Mouse (Mus musculus) lung, embryonic 15.5 days (tissue): ENCODE measurements at regions not wholly inside any gene's neighbourhood (a gene's known extent, or its start where the extent isn't known, plus 50 kb on each side); places are given as distances from the start of the nearest gene placed in this dataset.
A peak's percentile ranks its signal among the peaks of the same experiment; 100 is the strongest.

Source experiments
- ATAC-seq: fragments of 200-750 bp; cut with Nextera tagmentation; 2 replicates; pipeline ENCODE4 v1.8.0; 2017; ENCODE audit warnings: moderate number of reproducible peaks, borderline replicate concordance; ENCODE audit not compliant: low FRiP score, low TSS enrichment; ENCODE audit errors: extremely low read depth
- H3K27ac ChIP-seq: fragments of 300-500 bp; sonication (generic); 2 replicates; pipeline ENCODE4 v1.5.1; 2015; ENCODE audit warnings: moderate library complexity, mild to moderate bottlenecking, inconsistent platforms
- H3K27me3 ChIP-seq: fragments of 300-500 bp; sonication (generic); 2 replicates; pipeline ENCODE4 v1.6.1; 2015; ENCODE audit warnings: inconsistent platforms
- H3K36me3 ChIP-seq: fragments of 300-500 bp; sonication (generic); 2 replicates; pipeline ENCODE4 v1.6.1; 2015; ENCODE audit warnings: inconsistent platforms
- H3K4me1 ChIP-seq: fragments of 300-500 bp; sonication (generic); 2 replicates; pipeline ENCODE4 v1.6.1; 2015; ENCODE audit warnings: inconsistent platforms
- H3K4me2 ChIP-seq: fragments of 300-500 bp; sonication (generic); 2 replicates; pipeline ENCODE4 v1.6.1; 2015; ENCODE audit warnings: inconsistent platforms, mild to moderate bottlenecking, moderate library complexity
- H3K4me3 ChIP-seq: fragments of 300-500 bp; sonication (generic); 2 replicates; pipeline ENCODE4 v1.5.1; 2015; ENCODE audit warnings: mild to moderate bottlenecking, inconsistent platforms
- H3K9ac ChIP-seq: fragments of 300-500 bp; sonication (generic); 2 replicates; pipeline ENCODE4 v1.6.1; 2015; ENCODE audit warnings: inconsistent platforms
- H3K9me3 ChIP-seq: fragments of 300-500 bp; sonication (generic); 2 replicates; pipeline ENCODE4 v1.6.1; 2016; ENCODE audit warnings: inconsistent platforms
- WGBS: fragments of 180-500 bp; shearing (Covaris S2); methylation state at CpG from one replicate; pipeline ENCODE4 v1.1.7; 2015; 5-methylcytosine and 5-hydroxymethylcytosine counted together

- Histone ChIP-seq H3K27ac (no peak overlapping the region), H3K4me3 (no peak overlapping the region), H3K9me3 (no peaks in the 10 kb centered on the region), H3K36me3 (no peaks in the 10 kb centered on the region), H3K4me2 (no peak overlapping the region), H3K4me1 (no peaks in the 10 kb centered on the region), H3K9ac (no peak overlapping the region), H3K27me3 (no peaks in the 10 kb centered on the region)
- ATAC-seq = no peak
- WGBS = 64% methylated on average over 3 of the region's 3 CpGs
Measured at GRCm38 (mm10) chr4:87698750-87699149, 334.4 kb downstream of the Mllt3 start.

GRCm38 (mm10) chr4:87696921-87697320 is 336.2 kb downstream of the Mllt3 start:
- H3K27ac ChIP-seq = no peak overlapping the region
- H3K36me3 ChIP-seq = no peaks in the 10 kb centered on the region
- 48% methylated on average over 4 of the region's 4 CpGs for WGBS
- no peak overlapping the region for H3K4me2 ChIP-seq
- no peaks in the 10 kb centered on the region for H3K27me3 ChIP-seq
- ATAC-seq = no peak
- no peak overlapping the region for H3K4me3 ChIP-seq
- no peaks in the 10 kb centered on the region for H3K9me3 ChIP-seq
- no peak overlapping the region for H3K9ac ChIP-seq
- no peaks in the 10 kb centered on the region for H3K4me1 ChIP-seq

DNA sequence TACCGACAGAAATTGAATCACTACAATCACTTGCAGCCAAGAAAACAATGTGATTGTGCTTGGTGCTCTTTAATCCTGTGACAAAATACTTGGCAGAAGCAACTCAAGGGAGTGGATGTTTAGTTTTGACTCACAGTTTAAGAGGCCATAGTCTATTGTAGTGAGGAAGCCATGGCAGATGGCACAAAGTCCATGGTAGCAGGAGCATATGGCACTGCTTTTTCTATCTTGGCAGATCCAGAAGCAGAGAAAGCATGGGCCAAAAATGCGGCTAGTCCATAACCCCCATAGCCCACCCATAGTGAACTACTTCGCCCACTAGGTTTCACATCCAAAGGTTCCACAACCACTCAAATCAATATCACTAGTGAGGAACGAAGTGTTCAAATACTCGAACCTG is 337.4 kb downstream of the Mllt3 start:
- WGBS = 94% methylated on average over 5 of the region's 5 CpGs
- H3K27ac ChIP-seq = no peak overlapping the region
- H3K27me3 ChIP-seq = no peaks in the 10 kb centered on the region
- H3K4me2 ChIP-seq = no peak overlapping the region
- no peak overlapping the region for H3K4me3 ChIP-seq
- ATAC-seq = no peak
- H3K9ac ChIP-seq = no peak overlapping the region
- H3K9me3 ChIP-seq = no peaks in the 10 kb centered on the region
- H3K36me3 ChIP-seq = no peaks in the 10 kb centered on the region
- no peaks in the 10 kb centered on the region for H3K4me1 ChIP-seq

DNA sequence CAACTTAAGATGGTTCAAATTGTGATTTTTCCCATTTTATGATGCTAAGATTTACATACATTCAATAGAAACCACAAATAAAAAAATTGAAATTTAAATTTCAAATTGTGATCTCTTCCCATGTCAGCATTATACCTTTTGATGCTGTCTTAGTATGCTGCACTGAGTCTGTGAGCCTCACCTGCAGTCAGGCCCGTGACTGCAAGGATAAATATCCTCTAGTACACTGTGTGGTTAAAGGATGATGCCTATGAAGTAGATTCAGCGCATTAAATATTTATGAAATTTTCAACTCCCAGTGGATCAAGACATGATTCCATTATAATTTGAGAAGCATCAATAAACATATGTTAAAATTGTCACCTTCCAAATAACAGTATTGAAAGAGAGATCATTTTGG is 340.4 kb downstream of the Mllt3 start:
- H3K9ac ChIP-seq = no peak overlapping the region
- no peaks in the 10 kb centered on the region for H3K4me1 ChIP-seq
- H3K36me3 ChIP-seq = no peaks in the 10 kb centered on the region
- no peak overlapping the region for H3K4me2 ChIP-seq
- H3K27me3 ChIP-seq = no peaks in the 10 kb centered on the region
- no peak for ATAC-seq
- no peak overlapping the region for H3K4me3 ChIP-seq
- 81% methylated on average over 2 of the region's 2 CpGs for WGBS
- no peak overlapping the region for H3K27ac ChIP-seq
- no peaks in the 10 kb centered on the region for H3K9me3 ChIP-seq

DNA sequence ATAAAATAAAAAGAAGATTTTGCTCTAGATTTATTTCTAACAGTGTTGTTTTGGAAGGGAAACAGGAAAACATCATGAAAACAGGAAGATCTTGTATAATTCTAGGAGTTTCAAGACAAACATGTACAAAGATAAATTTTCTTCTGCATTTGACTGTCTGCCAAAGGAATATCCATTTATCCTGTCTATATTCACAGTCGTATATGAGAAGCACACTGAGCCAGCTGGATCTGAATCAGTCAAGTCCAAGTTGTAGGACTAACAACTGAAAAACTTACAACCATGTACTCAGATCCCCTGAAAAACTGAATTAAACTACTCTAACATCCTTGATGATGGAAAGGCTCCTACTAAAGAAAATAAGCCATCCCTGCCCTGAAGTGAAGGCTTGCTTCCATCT is 348.2 kb downstream of the Mllt3 start:
- ATAC-seq = no peak
- H3K27me3 ChIP-seq = no peaks in the 10 kb centered on the region
- WGBS = 42% methylated on average over 1 of the region's 1 CpGs

DNA sequence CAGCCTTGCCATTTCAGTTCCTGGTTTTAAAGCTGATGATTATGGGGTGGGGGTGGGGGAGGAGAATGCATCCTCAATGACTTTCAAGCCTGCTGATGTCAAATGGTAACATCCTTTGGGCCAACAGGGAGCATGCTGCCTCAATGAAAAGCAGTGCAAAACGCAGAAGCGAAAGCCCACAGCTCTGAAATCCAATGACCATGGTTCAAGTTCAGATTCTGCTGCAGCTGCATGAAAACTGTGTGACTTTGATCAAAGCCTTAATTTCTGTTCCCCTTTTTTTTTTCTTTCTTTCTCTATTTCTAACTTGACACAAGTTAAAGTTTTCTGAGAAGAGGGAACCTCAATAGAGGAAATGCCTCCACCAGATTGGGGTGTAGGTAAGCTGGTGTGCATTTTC is 350.4 kb downstream of the Mllt3 start:
- WGBS = 82% methylated on average over 2 of the region's 2 CpGs
- no peak overlapping the region for H3K9ac ChIP-seq
- no peaks in the 10 kb centered on the region for H3K4me1 ChIP-seq
- H3K27ac ChIP-seq = no peak overlapping the region
- ATAC-seq = no peak
- H3K36me3 ChIP-seq = no peaks in the 10 kb centered on the region
- H3K9me3 ChIP-seq = no peaks in the 10 kb centered on the region
- no peaks in the 10 kb centered on the region for H3K27me3 ChIP-seq
- H3K4me2 ChIP-seq = no peak overlapping the region
- no peak overlapping the region for H3K4me3 ChIP-seq

More for the DNA sequence above, 348.2 kb downstream of the Mllt3 start:
- H3K4me3 ChIP-seq = no peak overlapping the region
- H3K36me3 ChIP-seq = no peaks in the 10 kb centered on the region
- H3K4me1 ChIP-seq = no peaks in the 10 kb centered on the region
- no peak overlapping the region for H3K9ac ChIP-seq
- H3K9me3 ChIP-seq = no peaks in the 10 kb centered on the region
- H3K4me2 ChIP-seq = no peak overlapping the region
- H3K27ac ChIP-seq = no peak overlapping the region

DNA sequence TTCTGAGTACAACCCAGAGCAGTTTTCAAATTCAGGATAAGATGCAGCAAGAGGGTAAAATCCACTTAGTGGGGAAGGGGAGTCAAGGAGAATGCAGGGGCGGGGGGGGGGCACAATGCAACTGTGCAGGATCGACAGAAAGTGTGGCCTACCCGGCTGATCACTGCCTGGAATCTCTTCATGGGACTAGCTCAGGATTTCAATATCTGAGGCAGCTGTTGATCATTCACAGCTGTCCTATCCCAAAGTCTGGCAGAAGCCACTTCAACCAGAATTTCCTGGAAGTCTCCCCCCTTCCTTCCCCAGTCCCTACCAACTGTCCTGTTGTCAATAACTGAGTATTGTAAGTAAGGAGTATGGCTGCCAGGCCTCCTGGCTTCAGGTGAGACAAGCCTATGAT is 362.1 kb downstream of the Mllt3 start:
- Histone ChIP-seq H3K36me3 (no peaks in the 10 kb centered on the region), H3K4me2 (no peak overlapping the region), H3K27me3 (no peaks in the 10 kb centered on the region), H3K4me3 (no peak overlapping the region), H3K4me1 (peaks cover 27% of the 10 kb centered on the region), H3K27ac (no peak overlapping the region), H3K9me3 (no peaks in the 10 kb centered on the region), H3K9ac (no peak overlapping the region)
- whole genome bisulfite sequencing = 54% methylated on average over 3 of the region's 3 CpGs
- ATAC-seq = peak; percentile 62; the same call in 1 of the 2 replicates

GRCm38 (mm10) chr4:87670167-87670566 is 363.0 kb downstream of the Mllt3 start:
- Histone ChIP-seq H3K4me1 (peaks cover 31% of the 10 kb centered on the region), H3K36me3 (no peaks in the 10 kb centered on the region), H3K27ac (no peak overlapping the region), H3K4me2 (no peak overlapping the region), H3K9ac (no peak overlapping the region), H3K9me3 (no peaks in the 10 kb centered on the region), H3K4me3 (no peak overlapping the region), H3K27me3 (no peaks in the 10 kb centered on the region)
- WGBS = 51% methylated on average over 2 of the region's 2 CpGs
- no peak for ATAC-seq

DNA sequence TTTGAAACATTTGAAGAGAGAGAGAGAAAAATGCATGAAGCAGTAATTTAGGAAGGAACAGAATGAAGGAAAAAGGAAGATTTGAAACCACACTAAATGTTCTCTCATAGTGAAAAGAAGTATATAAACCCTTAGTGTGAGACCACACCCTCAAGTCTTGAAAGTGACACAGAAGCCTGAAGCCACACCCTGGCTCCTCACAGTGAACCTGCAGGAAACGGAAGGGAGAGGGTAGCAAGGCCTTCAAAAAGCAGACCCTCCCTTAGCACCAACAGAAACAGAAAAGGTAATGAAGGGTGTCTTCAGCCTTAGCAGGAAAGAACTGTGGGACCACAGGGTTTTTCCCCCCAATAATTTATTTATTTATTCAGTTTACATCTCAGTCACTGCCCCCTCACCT is 363.7 kb downstream of the Mllt3 start:
- no peaks in the 10 kb centered on the region for H3K27me3 ChIP-seq

DNA sequence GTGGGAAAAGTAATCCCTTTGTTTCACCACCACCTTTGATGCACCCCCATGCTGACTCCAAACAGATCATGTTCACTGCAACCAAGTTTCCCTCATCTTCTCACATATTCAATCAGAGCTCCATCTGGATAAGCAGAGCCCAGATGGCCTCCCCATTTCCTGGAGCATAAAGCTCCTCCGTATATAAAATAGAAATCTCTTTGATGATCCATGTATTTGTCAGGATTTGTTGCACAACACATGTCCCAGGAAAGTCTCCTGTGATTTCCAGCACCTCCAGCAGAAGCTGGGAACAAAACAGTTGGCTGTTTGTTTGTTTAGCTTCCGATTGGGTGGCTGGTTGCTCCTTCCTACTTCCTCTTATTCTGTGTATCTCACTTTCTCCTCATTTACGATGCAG is 364.9 kb downstream of the Mllt3 start:
- H3K27me3 ChIP-seq = no peaks in the 10 kb centered on the region
- H3K36me3 ChIP-seq = no peaks in the 10 kb centered on the region
- WGBS = 20% methylated on average over 3 of the region's 3 CpGs
- peaks cover 31% of the 10 kb centered on the region for H3K4me1 ChIP-seq
- no peak for ATAC-seq
- H3K4me2 ChIP-seq = no peak overlapping the region
- H3K4me3 ChIP-seq = no peak overlapping the region
- no peak overlapping the region for H3K27ac ChIP-seq
- no peaks in the 10 kb centered on the region for H3K9me3 ChIP-seq
- no peak overlapping the region for H3K9ac ChIP-seq

More for the DNA sequence above, 363.7 kb downstream of the Mllt3 start:
- Histone ChIP-seq H3K36me3 (no peaks in the 10 kb centered on the region), H3K4me3 (no peak overlapping the region), H3K9me3 (no peaks in the 10 kb centered on the region), H3K4me1 (peaks cover 31% of the 10 kb centered on the region), H3K27ac (peak overlapping the region; percentile 30; the same call in 1 of the 2 replicates), H3K4me2 (no peak overlapping the region), H3K9ac (no peak overlapping the region)
- 64% methylated on average over 1 of the region's 1 CpGs for WGBS
- no peak for ATAC-seq

DNA sequence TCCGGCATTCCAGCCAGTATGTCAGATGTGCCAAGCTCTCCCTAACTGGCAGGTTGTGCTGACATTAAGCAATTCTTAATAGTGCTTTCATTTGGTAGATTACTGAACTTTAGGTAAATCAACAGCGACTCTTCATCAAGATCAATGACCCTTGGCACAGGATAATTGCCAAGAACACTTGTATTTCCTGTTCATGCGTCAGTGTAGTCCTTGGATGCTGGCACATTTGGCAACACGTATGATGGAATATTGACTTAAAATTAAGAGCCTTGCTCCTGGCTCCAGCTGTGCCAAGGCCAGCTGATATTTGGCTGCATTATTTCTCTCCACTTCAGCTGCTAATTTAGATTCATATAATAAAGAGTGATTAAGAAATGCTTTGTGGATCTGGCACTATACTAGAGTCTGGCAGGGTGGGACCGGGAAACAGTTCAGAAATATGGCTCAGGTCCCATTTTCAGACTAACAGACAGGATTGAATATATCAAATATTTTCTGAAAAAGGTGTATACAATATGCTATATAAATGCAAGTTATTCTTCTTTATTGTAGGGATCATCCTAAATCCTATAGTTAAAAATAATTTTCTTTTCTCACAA is 365.5 kb downstream of the Mllt3 start:
- no peak for ATAC-seq
- H3K9ac ChIP-seq = no peak overlapping the region
- no peaks in the 10 kb centered on the region for H3K9me3 ChIP-seq
- no peak overlapping the region for H3K4me3 ChIP-seq
- no peak overlapping the region for H3K4me2 ChIP-seq
- no peaks in the 10 kb centered on the region for H3K36me3 ChIP-seq
- 51% methylated on average over 5 of the region's 5 CpGs for WGBS
- H3K4me1 ChIP-seq = peaks cover 31% of the 10 kb centered on the region
- H3K27me3 ChIP-seq = no peaks in the 10 kb centered on the region
- H3K27ac ChIP-seq = no peak overlapping the region

DNA sequence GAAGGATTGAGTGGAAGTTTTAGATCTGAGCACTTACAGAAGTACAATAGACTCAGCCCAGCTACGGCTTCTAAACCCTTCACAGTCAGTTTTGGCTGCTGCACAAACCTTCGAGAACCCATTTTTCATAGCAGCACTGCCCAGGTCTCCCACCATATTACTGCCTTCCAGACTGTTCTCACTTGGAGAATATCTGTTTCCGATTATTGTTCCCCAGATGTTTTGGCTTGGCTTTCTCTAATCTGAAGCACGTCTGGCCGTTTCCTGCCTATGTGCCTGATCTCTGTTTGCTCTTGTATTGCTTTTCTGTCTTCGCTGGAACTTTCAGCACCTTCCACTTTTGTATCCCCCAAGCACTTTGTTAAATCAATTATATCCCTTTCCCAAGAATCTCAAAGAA is 368.0 kb downstream of the Mllt3 start:
- no peak for ATAC-seq
- Histone ChIP-seq H3K9ac (no peak overlapping the region), H3K27ac (no peak overlapping the region), H3K4me3 (no peak overlapping the region), H3K27me3 (no peaks in the 10 kb centered on the region), H3K4me2 (no peak overlapping the region), H3K9me3 (no peaks in the 10 kb centered on the region), H3K36me3 (no peaks in the 10 kb centered on the region), H3K4me1 (peaks cover 20% of the 10 kb centered on the region)
- whole genome bisulfite sequencing = 50% methylated on average over 6 of the region's 6 CpGs

- Histone ChIP-seq H3K4me3 (no peak overlapping the region), H3K4me1 (peaks cover 24% of the 10 kb centered on the region), H3K9ac (no peak overlapping the region), H3K9me3 (no peaks in the 10 kb centered on the region), H3K27me3 (no peaks in the 10 kb centered on the region), H3K36me3 (no peaks in the 10 kb centered on the region), H3K4me2 (no peak overlapping the region), H3K27ac (no peak overlapping the region)
- no peak for ATAC-seq
- WGBS = 71% methylated on average over 2 of the region's 2 CpGs
Measured at GRCm38 (mm10) chr4:87662876-87663275, 370.3 kb downstream of the Mllt3 start.
